Mouse (Mus musculus) midbrain, embryonic 15.5 days (tissue): ENCODE measurements around the gene Flna. TPM values are rescaled to one million over a fixed set of nuclear protein-coding genes. Genes with fewer than 3 reads are reported as not detected.
A peak's percentile ranks its signal among the peaks of the same experiment; 100 is the strongest.

Experiments
- ATAC-seq: fragments of 200-750 bp; cut with Nextera tagmentation; replicated peaks from 2 replicates; pipeline ENCODE4 v1.8.0; 2017; ENCODE audit warnings: moderate TSS enrichment
- H3K27ac ChIP-seq: fragments of 300-500 bp; sonication (generic); 2 replicates; pipeline ENCODE4 v1.5.1; 2015; ENCODE audit warnings: mild to moderate bottlenecking, inconsistent platforms
- H3K27me3 ChIP-seq: fragments of 300-500 bp; sonication (generic); replicated peaks from 2 replicates; pipeline ENCODE4 v1.6.1; 2015; ENCODE audit warnings: inconsistent platforms
- H3K36me3 ChIP-seq: fragments of 300-500 bp; sonication (generic); replicated peaks from 2 replicates; pipeline ENCODE4 v1.6.1; 2015; ENCODE audit warnings: inconsistent platforms
- H3K4me1 ChIP-seq: fragments of 300-500 bp; sonication (generic); 2 replicates; pipeline ENCODE4 v1.6.1; 2015; ENCODE audit warnings: inconsistent platforms
- H3K4me2 ChIP-seq: fragments of 300-500 bp; sonication (generic); 2 replicates; pipeline ENCODE4 v1.6.1; 2015; ENCODE audit warnings: inconsistent platforms, mild to moderate bottlenecking, moderate library complexity
- H3K4me3 ChIP-seq: fragments of 300-500 bp; sonication (generic); 2 replicates; pipeline ENCODE4 v1.5.1; 2015; ENCODE audit warnings: mild to moderate bottlenecking, inconsistent platforms
- H3K9ac ChIP-seq: fragments of 300-500 bp; sonication (generic); 2 replicates; pipeline ENCODE4 v1.6.1; 2015; ENCODE audit warnings: mild to moderate bottlenecking, inconsistent platforms
- H3K9me3 ChIP-seq: fragments of 300-500 bp; sonication (generic); 2 replicates; pipeline ENCODE4 v1.6.1; 2016; ENCODE audit warnings: inconsistent platforms
- WGBS: fragments of 180-500 bp; shearing (Covaris S2); methylation state at CpG from one replicate; pipeline ENCODE4 v1.1.7; 2015; ENCODE audit warnings: mixed read lengths; 5-methylcytosine and 5-hydroxymethylcytosine counted together
- polyA plus RNA-seq: library from polyadenylated mRNA; unstranded; fragments of >200 nt; fragmentation: Nextera tagmentation; extraction: Ambion mirVana; gene quantifications from 2 replicates; pipeline ENCODE4 v1.2.1, GENCODE M21; 2015

The Flna gene
- polyA plus RNA-seq, 1 experiment from 2014 or later, result 92.6 TPM

GRCm38 (mm10) chrX:74270902-74271551 lies 21.4 kb upstream of the Flna start:
- ATAC-seq, result peak; percentile 13; the same call in 1 of the 2 replicates
- Histone ChIP-seq H3K4me2 (peak overlapping the region; percentile 45), H3K4me3 (peak overlapping the region; percentile 47), H3K36me3 (no peaks in the 10 kb centered on the region), H3K9me3 (no peaks in the 10 kb centered on the region), H3K4me1 (peaks cover 11% of the 10 kb centered on the region; the same call in 1 of the 2 replicates), H3K27me3 (no peaks in the 10 kb centered on the region), H3K27ac (peak overlapping the region; percentile 55), H3K9ac (peak overlapping the region; percentile 65)
- WGBS, result 23% methylated on average over 27 of the region's 27 CpGs

GRCm38 (mm10) chrX:74270062-74270901 lies 20.7 kb upstream of the Flna start, which contains the start of gene Rpl10:
Gene Rpl10, plus strand, starts transcription at chrX:74270812.
- H3K9me3 ChIP-seq, result no peaks in the 10 kb centered on the region
- H3K27me3 ChIP-seq, result no peaks in the 10 kb centered on the region
- peak within 1 kb of the TSS; percentile 47 for H3K4me3 ChIP-seq
- peak; percentile 96 for ATAC-seq
- peak within 1 kb of the TSS; percentile 97 for H3K27ac ChIP-seq
- H3K4me2 ChIP-seq, result peak within 1 kb of the TSS; percentile 53
- H3K9ac ChIP-seq, result peak within 1 kb of the TSS; percentile 65
- WGBS, result 28% methylated on average over 42 of the region's 42 CpGs
- no peaks in the 10 kb centered on the region for H3K36me3 ChIP-seq
- H3K4me1 ChIP-seq, result peaks cover 11% of the 10 kb centered on the region; the same call in 1 of the 2 replicates

GRCm38 (mm10) chrX:74269736-74270061 lies 20.1 kb upstream of the Flna start:
- Histone ChIP-seq H3K27me3 (no peaks in the 10 kb centered on the region), H3K9me3 (no peaks in the 10 kb centered on the region), H3K4me3 (peak overlapping the region; percentile 47), H3K4me2 (peak overlapping the region; percentile 53), H3K9ac (peak overlapping the region; percentile 46), H3K36me3 (no peaks in the 10 kb centered on the region), H3K4me1 (peaks cover 11% of the 10 kb centered on the region; the same call in 1 of the 2 replicates), H3K27ac (peak overlapping the region; percentile 97)
- WGBS, result 28% methylated on average over 3 of the region's 3 CpGs
- ATAC-seq, result peak; percentile 49

GRCm38 (mm10) chrX:74257746-74258145 lies 8.1 kb upstream of the Flna start:
- ATAC-seq, result no peak
- Histone ChIP-seq H3K4me2 (no peak overlapping the region), H3K9ac (no peak overlapping the region), H3K36me3 (no peaks in the 10 kb centered on the region; the same call in 1 of the 2 replicates), H3K9me3 (no peaks in the 10 kb centered on the region), H3K4me1 (peaks cover 7% of the 10 kb centered on the region), H3K4me3 (no peak overlapping the region), H3K27ac (no peak overlapping the region), H3K27me3 (no peaks in the 10 kb centered on the region)
- WGBS, result 92% methylated on average over 3 of the region's 3 CpGs

- peak; percentile 34 for ATAC-seq
- Histone ChIP-seq H3K36me3 (no peaks in the 10 kb centered on the region; the same call in 1 of the 2 replicates), H3K9ac (peak overlapping the region; percentile 67), H3K27ac (peak overlapping the region; percentile 90), H3K4me2 (peak overlapping the region; percentile 64), H3K27me3 (no peaks in the 10 kb centered on the region), H3K4me3 (peak overlapping the region; percentile 61), H3K4me1 (peaks cover 7% of the 10 kb centered on the region), H3K9me3 (no peaks in the 10 kb centered on the region)
- WGBS, result 30% methylated on average over 29 of the region's 31 CpGs
Measured at GRCm38 (mm10) chrX:74254888-74255565, 5.4 kb upstream of the Flna start.

GRCm38 (mm10) chrX:74254153-74254887 lies 4.7 kb upstream of the Flna start, which contains the start of gene Emd:
Gene Emd, plus strand, starts transcription at chrX:74254687.
- peak within 1 kb of the TSS; percentile 90 for H3K27ac ChIP-seq
- H3K4me2 ChIP-seq, result peak within 1 kb of the TSS; percentile 64
- H3K9me3 ChIP-seq, result no peaks in the 10 kb centered on the region
- peak within 1 kb of the TSS; percentile 61 for H3K4me3 ChIP-seq
- ATAC-seq, result peak; percentile 97
- H3K36me3 ChIP-seq, result no peaks in the 10 kb centered on the region; the same call in 1 of the 2 replicates
- peak within 1 kb of the TSS; percentile 67 for H3K9ac ChIP-seq
- no peaks in the 10 kb centered on the region for H3K27me3 ChIP-seq
- WGBS, result 21% methylated on average over 39 of the region's 39 CpGs
- peaks cover 7% of the 10 kb centered on the region for H3K4me1 ChIP-seq

- peak overlapping the region; percentile 3; the same call in 1 of the 2 replicates for H3K27ac ChIP-seq
Measured at GRCm38 (mm10) chrX:74248651-74249050, 969 bp downstream of the Flna start.

GRCm38 (mm10) chrX:74246693-74247092 lies 2.9 kb downstream of the Flna start:
- Histone ChIP-seq H3K4me3 (peak overlapping the region; percentile 57), H3K4me1 (peaks cover 19% of the 10 kb centered on the region), H3K27me3 (no peaks in the 10 kb centered on the region), H3K27ac (peak overlapping the region; percentile 89), H3K4me2 (peak overlapping the region; percentile 57), H3K9me3 (no peaks in the 10 kb centered on the region), H3K9ac (no peak overlapping the region), H3K36me3 (0 out of 2 replicates have a peak, but pooled peaks cover 3% of the 10 kb centered on the region)
- WGBS, result 21% methylated on average over 15 of the region's 15 CpGs
- ATAC-seq, result peak; percentile 18

More at GRCm38 (mm10) chrX:74248651-74249050, 969 bp downstream of the Flna start:
- 21% methylated on average over 3 of the region's 3 CpGs for WGBS
- Histone ChIP-seq H3K9me3 (no peaks in the 10 kb centered on the region), H3K4me3 (no peak overlapping the region), H3K9ac (no peak overlapping the region), H3K4me2 (peak overlapping the region; percentile 72), H3K4me1 (peaks cover 8% of the 10 kb centered on the region; the same call in 1 of the 2 replicates), H3K36me3 (no peaks in the 10 kb centered on the region), H3K27me3 (no peaks in the 10 kb centered on the region)
- no peak for ATAC-seq

- 23% methylated on average over 38 of the region's 38 CpGs for WGBS
Measured at GRCm38 (mm10) chrX:74246213-74246681, 3.4 kb downstream of the Flna start.

GRCm38 (mm10) chrX:74245687-74246086 lies 3.9 kb downstream of the Flna start:
- Histone ChIP-seq H3K27ac (peak overlapping the region; percentile 89), H3K4me3 (peak overlapping the region; percentile 57), H3K36me3 (0 out of 2 replicates have a peak, but pooled peaks cover 9% of the 10 kb centered on the region), H3K4me1 (peaks cover 19% of the 10 kb centered on the region), H3K9ac (peak overlapping the region; percentile 58), H3K27me3 (no peaks in the 10 kb centered on the region), H3K9me3 (no peaks in the 10 kb centered on the region), H3K4me2 (peak overlapping the region; percentile 57)
- ATAC-seq, result peak; percentile 65
- WGBS, result 24% methylated on average over 21 of the region's 21 CpGs

More at GRCm38 (mm10) chrX:74246213-74246681, 3.4 kb downstream of the Flna start:
- peak overlapping the region; percentile 57 for H3K4me3 ChIP-seq
- H3K36me3 ChIP-seq, result 0 out of 2 replicates have a peak, but pooled peaks cover 8% of the 10 kb centered on the region
- H3K4me1 ChIP-seq, result peaks cover 19% of the 10 kb centered on the region
- peak overlapping the region; percentile 89 for H3K27ac ChIP-seq
- peak; percentile 92 for ATAC-seq
- peak overlapping the region; percentile 57 for H3K4me2 ChIP-seq
- peak overlapping the region; percentile 58 for H3K9ac ChIP-seq
- H3K9me3 ChIP-seq, result no peaks in the 10 kb centered on the region
- no peaks in the 10 kb centered on the region for H3K27me3 ChIP-seq

GRCm38 (mm10) chrX:74245107-74245506 lies 4.5 kb downstream of the Flna start:
- H3K4me1 ChIP-seq, result peaks cover 19% of the 10 kb centered on the region
- no peak for ATAC-seq
- no peaks in the 10 kb centered on the region for H3K9me3 ChIP-seq
- no peaks in the 10 kb centered on the region for H3K27me3 ChIP-seq
- peak overlapping the region; percentile 57 for H3K4me2 ChIP-seq
- H3K27ac ChIP-seq, result peak overlapping the region; percentile 89
- peak overlapping the region; percentile 58 for H3K9ac ChIP-seq
- 22% methylated on average over 1 of the region's 1 CpGs for WGBS
- peak overlapping the region; percentile 57 for H3K4me3 ChIP-seq
- 0 out of 2 replicates have a peak, but pooled peaks cover 9% of the 10 kb centered on the region for H3K36me3 ChIP-seq
